Mouse (Mus musculus): Measurements from ENCODE around the gene D230025D16Rik.

- TF ChIP-seq GATA1 (IDR thresholded peaks at IDR 0.05; ENCODE audit: low read length) (no peak), TAL1 (IDR thresholded peaks at IDR 0.05; ENCODE audit: low read length) (no peak)
Measured at GRCm38 (mm10) chr8:105289805-105290460, 65.0 kb downstream of the D230025D16Rik start, which contains the start of gene 4931428F04Rik.

Measured in erythroblast, embryonic 14.5 days (primary cell).